Mouse (Mus musculus): ENCODE measurements around the gene Tesc.
A peak's percentile ranks its signal among the peaks of the same experiment; 100 is the strongest.

The Tesc gene

DNA sequence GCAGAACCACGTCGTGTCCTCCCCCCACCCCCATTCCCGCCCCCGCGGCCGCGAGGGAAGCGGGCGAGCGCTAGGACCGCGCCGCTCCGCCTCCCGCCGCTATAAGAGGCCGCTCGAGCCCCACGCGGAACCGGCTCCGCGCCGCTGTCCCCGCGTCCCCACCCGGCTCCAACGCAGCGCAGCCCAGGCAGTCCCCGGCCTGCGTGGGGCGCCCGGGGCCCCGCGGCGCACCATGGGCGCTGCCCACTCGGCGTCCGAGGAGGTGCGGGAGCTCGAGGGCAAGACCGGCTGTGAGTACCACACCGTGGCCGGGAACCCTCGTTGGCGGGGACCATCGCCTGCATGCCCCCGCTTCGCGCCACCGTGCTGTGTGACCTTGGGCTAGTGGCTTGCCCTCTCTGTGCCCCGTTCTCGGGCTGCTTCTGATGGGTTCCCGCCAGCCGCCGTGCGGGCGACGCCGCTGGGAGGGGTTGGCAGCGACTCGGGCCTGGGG is at the start of gene Tesc:
Gene Tesc, plus strand, starts transcription at position 46 of the 493 bp plus-strand sequence.
- no peak for DNase-seq (ENCODE audit: low spot score in 2 of 2)

DNA sequence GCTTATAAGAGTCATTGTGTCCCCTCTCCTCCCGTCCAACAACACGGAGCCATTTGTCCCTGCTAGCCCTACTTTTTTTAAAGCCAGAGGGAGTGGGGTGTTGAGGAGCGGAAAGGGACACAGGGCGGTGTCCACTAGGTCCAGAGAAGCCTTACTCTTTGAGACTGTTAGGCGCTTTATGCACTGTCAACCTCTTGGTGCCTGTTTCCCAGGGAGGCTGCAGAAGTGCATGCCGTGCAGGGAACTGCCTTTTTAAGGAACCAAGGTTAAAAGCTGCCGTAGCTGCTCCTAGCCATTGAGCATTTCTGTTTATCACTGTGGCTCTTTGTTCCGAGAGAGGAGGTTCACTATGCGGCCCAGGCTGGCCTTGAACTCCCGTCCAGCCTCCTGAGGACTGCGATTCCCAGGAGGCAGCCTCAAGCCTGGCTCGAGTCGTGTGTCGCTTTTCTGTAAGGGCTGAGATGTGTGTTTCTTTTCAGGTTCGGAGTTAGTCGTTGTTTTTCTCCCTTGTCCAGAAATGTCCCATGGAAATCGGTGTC is 49.3 kb upstream of the Tesc start:
- DNase-seq (ENCODE audit: low spot score in 2 of 2) = no peak

DNA sequence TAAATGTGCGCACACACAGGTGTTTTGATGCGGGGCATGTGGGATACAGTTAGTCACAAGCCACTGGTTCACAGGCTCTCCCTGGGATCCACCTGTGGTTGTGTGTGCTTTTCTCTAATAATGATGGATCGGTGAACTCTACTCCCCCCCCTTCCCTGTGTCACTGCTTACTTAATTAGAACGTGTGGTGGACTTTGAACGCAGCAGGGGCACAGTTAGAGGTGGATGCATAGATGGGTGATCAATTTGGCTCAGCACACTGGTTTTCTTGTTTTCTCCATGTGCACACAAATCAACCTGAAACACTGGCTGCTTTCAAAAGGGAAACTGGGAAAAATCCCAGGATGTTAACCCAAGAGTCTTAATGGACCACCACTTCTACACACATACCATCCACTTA is 48.5 kb upstream of the Tesc start:
- DNase-seq (ENCODE audit: low spot score in 2 of 2) = no peak

GRCm38 (mm10) chr5:117980921-117981320 is 46.6 kb upstream of the Tesc start:
- no peak for DNase-seq (ENCODE audit: low spot score in 2 of 2)

- no peak for DNase-seq (ENCODE audit: low spot score in 2 of 2)
Measured at GRCm38 (mm10) chr5:117981943-117982342, 45.6 kb upstream of the Tesc start.

- no peak for DNase-seq (ENCODE audit: low spot score in 2 of 2)
Measured at GRCm38 (mm10) chr5:117986327-117986726, 41.2 kb upstream of the Tesc start.

- no peak for DNase-seq (ENCODE audit: low spot score in 2 of 2)
Measured at GRCm38 (mm10) chr5:117987891-117988290, 39.7 kb upstream of the Tesc start.

DNA sequence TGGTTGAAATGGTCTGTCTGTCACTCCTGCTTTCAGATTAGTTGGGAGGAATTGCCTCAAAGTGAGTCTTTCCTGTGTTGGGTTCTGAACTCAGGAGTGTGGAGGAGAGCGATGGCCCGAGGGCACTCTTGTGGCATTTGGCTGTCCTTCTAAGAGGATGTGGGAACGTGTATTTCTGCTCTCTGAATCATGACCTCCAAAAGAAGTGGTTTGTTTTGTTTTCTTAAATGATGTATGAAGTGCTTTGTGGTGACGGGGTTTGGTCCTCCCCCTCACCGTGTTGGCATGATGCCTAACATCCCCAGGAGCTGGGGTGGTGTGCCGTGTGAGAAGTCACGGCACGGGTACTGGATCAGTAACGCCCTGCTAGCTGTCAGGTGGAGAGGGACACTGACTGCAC is 39.2 kb upstream of the Tesc start:
- no peak for DNase-seq (ENCODE audit: low spot score in 2 of 2)

DNA sequence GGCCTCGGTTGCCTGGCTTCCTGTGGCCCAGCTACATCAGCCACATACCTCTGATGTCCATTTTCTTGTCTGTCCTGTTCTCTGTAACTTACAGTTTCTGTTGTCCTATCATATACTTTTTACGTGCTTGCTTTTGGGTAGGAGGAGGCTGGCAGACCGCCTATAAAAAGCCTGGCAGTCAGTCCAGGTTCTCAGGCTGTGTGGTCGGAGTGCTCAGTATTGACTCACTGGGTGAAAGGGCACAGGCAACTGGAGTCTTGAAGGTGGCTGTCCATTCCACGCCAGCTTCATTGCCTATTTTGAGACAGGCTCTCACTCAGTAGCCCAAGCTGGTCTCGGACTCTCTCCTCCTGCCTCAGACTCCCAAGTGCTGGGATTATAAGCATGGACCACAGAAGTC is 37.8 kb upstream of the Tesc start:
- no peak for DNase-seq (ENCODE audit: low spot score in 2 of 2)

- DNase-seq (ENCODE audit: low spot score in 2 of 2) = no peak
Measured at GRCm38 (mm10) chr5:117990957-117991356, 36.6 kb upstream of the Tesc start.

DNA sequence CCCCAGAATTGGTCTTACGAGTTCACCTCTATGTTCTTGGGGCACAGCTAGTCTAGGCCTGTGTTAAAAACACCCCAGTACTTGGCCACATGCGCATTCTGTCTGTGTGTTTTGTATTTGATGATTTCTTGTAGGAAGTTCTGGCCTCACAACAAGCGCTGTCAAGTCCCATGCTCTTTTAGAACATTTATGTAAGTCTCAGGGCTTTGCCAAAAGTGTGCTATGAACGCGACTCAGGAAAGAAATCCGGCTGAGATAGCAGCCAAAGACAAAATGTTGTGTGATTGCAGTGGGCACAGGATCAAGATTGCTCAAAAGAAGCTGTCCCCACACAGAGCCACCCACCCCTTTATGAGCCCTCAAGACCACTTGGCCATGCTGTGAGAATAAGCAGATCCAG is 34.0 kb upstream of the Tesc start:
- DNase-seq (ENCODE audit: low spot score in 2 of 2) = no peak

DNA sequence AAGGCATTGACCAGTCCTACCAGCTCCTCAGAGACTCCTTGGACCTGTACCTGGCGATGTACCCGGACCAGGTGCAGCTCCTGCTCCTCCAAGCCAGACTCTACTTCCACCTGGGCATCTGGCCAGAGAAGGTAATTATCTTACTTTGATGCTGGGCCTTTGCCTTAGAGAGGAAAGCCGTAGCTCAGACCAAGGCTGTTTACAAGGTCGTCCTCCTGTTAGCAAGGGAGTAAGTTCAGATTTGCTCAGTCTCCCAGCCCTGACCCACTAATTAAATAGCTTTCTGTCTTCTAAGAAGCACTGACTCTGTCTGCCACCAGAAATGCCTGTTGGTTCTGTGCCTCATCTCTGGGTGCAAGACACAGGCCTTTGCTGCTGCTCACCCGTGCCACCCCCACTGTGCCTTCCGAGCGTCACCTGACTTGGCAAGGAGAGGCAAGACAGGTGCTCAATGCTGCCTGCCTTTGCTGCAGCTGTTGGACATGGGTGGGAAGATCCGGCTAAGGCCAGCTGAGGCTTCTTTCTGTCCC is 32.1 kb upstream of the Tesc start:
- DNase-seq (ENCODE audit: low spot score in 2 of 2) = no peak

- DNase-seq (ENCODE audit: low spot score in 2 of 2) = no peak
Measured at GRCm38 (mm10) chr5:117995911-117996310, 31.6 kb upstream of the Tesc start.

DNA sequence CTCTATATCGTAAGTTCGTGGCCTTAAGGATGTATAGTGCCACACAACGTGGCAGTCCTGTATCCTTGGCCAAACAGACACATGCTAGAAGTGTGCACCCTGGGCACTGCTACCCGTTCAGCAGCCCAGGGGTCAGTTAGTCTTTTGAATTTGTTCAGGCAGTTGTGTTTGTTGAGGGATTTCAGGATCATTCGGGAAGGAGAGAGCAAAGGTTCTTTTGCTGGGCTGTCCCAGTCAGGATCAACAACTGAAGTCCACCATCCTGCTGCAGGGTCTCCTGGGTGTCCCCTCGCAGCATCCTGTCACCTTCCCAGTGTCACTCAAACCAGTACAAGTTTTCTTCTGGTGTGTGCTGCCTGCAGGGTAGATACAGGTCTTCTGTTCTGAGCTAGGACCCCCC is 31.0 kb upstream of the Tesc start:
- no peak for DNase-seq (ENCODE audit: low spot score in 2 of 2)

DNA sequence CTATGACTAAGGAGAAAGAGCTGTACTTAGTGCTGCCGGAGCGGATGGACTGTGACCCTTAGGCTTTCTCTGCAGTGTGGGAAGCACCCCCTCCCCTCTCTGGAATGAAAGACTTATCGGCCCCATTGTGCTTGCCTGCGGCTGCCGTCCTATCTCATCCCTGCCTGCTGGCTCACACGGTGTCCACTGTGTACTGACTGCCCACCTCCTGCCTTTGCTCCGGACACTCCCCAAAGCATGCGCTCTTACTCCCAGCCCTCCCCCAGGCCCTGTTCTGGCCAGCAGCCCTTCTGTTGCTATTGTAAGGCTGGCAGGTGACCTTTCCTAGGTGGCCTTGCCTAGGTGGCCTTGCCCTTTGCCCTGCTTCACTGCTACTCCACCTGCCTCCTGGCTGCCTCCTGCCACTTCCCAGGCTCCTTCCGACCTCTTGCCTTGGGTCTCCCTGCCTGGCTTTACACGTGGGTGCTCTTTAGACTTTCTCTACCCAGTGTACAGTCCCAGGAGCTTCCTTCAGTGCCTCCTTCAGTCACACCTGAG is 30.0 kb upstream of the Tesc start:
- DNase-seq (ENCODE audit: low spot score in 2 of 2) = no peak

DNA sequence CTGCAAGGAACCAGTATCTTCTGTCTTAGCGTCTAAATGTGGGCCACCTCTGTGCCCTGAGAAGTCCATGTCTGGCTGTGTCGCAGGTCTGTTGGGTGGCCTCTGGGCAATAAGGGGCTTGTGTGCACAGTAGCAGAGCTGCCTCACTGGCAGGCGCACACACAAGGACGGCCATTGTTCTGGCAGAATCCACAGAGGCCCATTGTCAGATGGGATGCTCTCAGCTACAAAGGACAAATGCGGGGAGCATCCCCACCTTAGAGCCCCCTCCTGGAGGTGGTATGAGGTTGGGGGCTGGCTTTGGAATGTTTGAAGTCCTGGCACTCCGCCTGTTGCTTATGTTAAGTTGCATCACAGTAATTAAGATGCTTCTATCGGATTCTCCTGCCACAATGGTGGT is 28.5 kb upstream of the Tesc start:
- DNase-seq (ENCODE audit: low spot score in 2 of 2) = no peak

- DNase-seq (ENCODE audit: low spot score in 2 of 2) = no peak
Measured at GRCm38 (mm10) chr5:117999584-117999983, 28.0 kb upstream of the Tesc start.

- peak; percentile 50 to 84 for DNase-seq (ENCODE audit: low spot score in 2 of 2)
Measured at GRCm38 (mm10) chr5:118002059-118002458, 25.5 kb upstream of the Tesc start.

DNA sequence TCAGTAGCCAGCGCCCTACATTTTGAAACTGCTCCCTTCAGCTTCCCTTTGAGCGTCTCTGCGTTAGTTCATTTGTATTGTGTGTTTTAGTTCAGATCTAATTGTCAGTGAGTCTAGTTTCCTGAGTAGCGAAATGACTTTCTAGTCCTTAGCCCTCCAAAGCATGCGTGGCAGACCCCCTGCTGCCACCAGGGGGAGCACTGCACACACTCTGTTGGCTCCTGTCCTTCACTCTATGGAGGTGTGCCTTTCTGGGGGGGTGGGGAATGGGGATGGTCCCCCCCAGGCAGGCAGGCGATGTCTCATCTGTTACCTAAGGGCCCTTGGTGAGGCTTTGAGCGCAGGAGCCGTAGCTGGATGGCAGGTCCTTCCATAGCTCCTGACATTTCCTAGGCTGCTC is 22.9 kb upstream of the Tesc start:
- peak; percentile 48 to 85 for DNase-seq (ENCODE audit: low spot score in 2 of 2)

DNA sequence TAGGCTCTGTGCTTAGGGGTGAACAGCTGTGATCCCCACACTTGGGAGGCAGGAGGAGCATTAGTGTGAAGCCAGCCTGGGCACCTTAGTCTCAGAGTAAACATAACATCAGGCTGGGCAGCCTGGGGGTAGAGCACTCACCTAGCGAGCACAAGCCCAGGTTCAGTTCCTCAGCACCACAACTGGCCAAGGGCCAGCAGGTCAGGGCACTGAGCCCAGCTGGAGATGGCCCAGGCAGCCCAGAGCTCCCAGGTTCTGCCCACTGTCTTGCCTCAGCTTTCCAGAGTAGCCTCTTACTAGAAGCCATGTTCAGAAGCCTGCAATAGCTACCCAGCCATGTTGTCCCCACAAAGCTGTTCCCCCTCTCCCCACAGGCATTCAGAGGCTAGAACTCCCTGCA is 21.8 kb upstream of the Tesc start:
- no peak for DNase-seq (ENCODE audit: low spot score in 2 of 2)

GRCm38 (mm10) chr5:118008344-118008743 is 19.2 kb upstream of the Tesc start:
- no peak for DNase-seq (ENCODE audit: low spot score in 2 of 2)

DNA sequence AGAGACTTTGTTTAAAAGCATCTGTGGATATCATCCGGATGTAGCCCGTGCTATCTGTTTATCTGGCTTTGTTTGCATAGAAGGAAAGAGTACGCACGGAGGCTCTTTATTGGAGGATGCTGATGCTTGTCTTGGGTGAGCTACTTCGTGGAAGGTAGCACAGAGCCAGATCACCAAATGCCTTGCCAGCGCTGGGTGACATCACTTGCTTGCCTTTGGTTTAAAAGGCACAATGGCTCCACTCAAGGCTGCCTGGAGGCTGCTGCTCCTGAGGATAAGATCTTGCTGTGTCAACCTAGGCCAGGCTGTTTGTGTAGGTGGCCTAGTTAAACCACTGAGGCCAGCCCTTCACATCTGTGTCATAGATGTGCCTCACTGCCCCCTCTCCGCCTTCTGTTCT is 16.7 kb upstream of the Tesc start:
- DNase-seq (ENCODE audit: low spot score in 2 of 2) = no peak

DNA sequence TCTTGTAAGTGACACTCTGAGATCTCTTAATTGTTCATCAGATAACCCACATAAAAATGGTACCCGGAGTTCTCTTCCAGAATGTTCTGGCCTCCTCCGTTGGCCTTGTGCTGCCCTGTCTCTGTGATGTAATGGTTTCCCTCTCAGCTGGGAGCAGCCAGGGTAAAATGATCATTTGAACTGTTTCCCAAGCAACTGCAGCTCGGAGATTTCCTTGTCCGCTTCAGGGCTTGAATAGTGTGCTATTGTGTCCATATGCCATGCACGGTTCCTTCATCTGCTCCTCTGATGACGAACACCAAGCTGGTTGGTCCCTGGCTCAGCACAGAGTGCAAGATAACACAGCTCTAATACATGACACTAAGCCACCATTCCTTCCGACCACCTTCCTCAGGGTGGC is 15.7 kb upstream of the Tesc start:
- DNase-seq (ENCODE audit: low spot score in 2 of 2) = no peak

- DNase-seq (ENCODE audit: low spot score in 2 of 2) = no peak
Measured at GRCm38 (mm10) chr5:118015028-118015427, 12.5 kb upstream of the Tesc start.
